Mouse (Mus musculus) MEL (cell line): ENCODE measurements around the gene Glod4. TPM values are rescaled to one million over a fixed set of nuclear protein-coding genes. Genes with fewer than 3 reads are reported as not detected.
A peak's percentile ranks its signal among the peaks of the same experiment; 100 is the strongest.

Experiments used
- DNase-seq: peaks from one replicate; pipeline ENCODE4 v3.0.0; 2011; ENCODE audit warnings: low read depth, low spot score
- H3K27ac ChIP-seq: 2 replicates; pipeline ENCODE4 v1.5.1; 2012; ENCODE audit warnings: low read depth, mild to moderate bottlenecking, control low read depth, low read length, moderate library complexity; ENCODE audit not compliant: control insufficient read depth
- H3K27me3 ChIP-seq, 2 experiments: fragments of 150-350 bp in 1 of 2; sonication (generic) in 1 of 2; 2 replicates each; pipeline ENCODE4 v1.6.1; 2012; ENCODE audit warnings: low read length in 2 of 2, mild to moderate bottlenecking in 2 of 2, improper control_type of control experiment in 1 of 2, moderate library complexity in 1 of 2; ENCODE audit not compliant: insufficient read depth in 2 of 2, control insufficient read depth in 1 of 2
- H3K36me3 ChIP-seq, 2 experiments: 2 replicates each; pipeline ENCODE4 v1.6.1; 2012 to 2014; ENCODE audit warnings: low read length in 2 of 2, improper control_type of control experiment in 1 of 2, inconsistent platforms in 1 of 2, mild to moderate bottlenecking in 1 of 2; ENCODE audit not compliant: insufficient read depth in 2 of 2, control insufficient read depth in 1 of 2
- H3K4me1 ChIP-seq, 2 experiments: fragments of 150-350 bp in 1 of 2; sonication (generic) in 1 of 2; 2 replicates each; pipeline ENCODE4 v1.6.1; 2012; ENCODE audit warnings: low read length in 2 of 2, improper control_type of control experiment in 1 of 2, mild to moderate bottlenecking in 1 of 2; ENCODE audit not compliant: insufficient read depth in 2 of 2, control insufficient read depth in 1 of 2
- H3K4me3 ChIP-seq, 2 experiments: fragments of 150-350 bp in 1 of 2; sonication (generic) in 1 of 2; 2 replicates each; pipeline ENCODE4 v1.5.1; 2012; ENCODE audit warnings: low read depth in 2 of 2, low read length in 2 of 2, mild to moderate bottlenecking in 2 of 2, moderate library complexity in 2 of 2, control low read depth in 1 of 2, improper control_type of control experiment in 1 of 2; ENCODE audit not compliant: control insufficient read depth in 1 of 2, insufficient read depth in 1 of 2
- H3K79me2 ChIP-seq: 2 replicates; pipeline ENCODE4 v1.6.1; 2012; ENCODE audit warnings: mild to moderate bottlenecking, low read length, moderate library complexity; ENCODE audit not compliant: control insufficient read depth, poor library complexity, insufficient read depth
- H3K9ac ChIP-seq: 2 replicates; pipeline ENCODE4 v1.6.1; 2012; ENCODE audit warnings: low read depth, mild to moderate bottlenecking, control low read depth, low read length, moderate library complexity; ENCODE audit not compliant: control insufficient read depth, poor library complexity, severe bottlenecking
- H3K9me3 ChIP-seq: fragments of 150-350 bp; sonication (generic); replicated peaks from 2 replicates; pipeline ENCODE4 v1.6.1; 2012; ENCODE audit warnings: mild to moderate bottlenecking, low read length, improper control_type of control experiment, moderate library complexity; ENCODE audit not compliant: insufficient read depth
- BHLHE40 ChIP-seq: IDR thresholded peaks from 2 replicates; pipeline ENCODE4 v1.6.1; 2012; ENCODE audit warnings: low read depth, mild to moderate bottlenecking, inconsistent platforms, low read length, improper control_type of control experiment, borderline replicate concordance
- CHD1 ChIP-seq: IDR thresholded peaks from 2 replicates; pipeline ENCODE4 v1.6.1; 2012; ENCODE audit warnings: low read depth, mild to moderate bottlenecking, inconsistent platforms, low read length, improper control_type of control experiment
- CHD2 ChIP-seq: IDR thresholded peaks from 2 replicates; pipeline ENCODE4 v1.6.1; 2011; ENCODE audit warnings: low read length, improper control_type of control experiment
- ETS1 ChIP-seq: IDR thresholded peaks from 2 replicates; pipeline ENCODE4 v1.6.1; 2012; ENCODE audit warnings: low read depth, mild to moderate bottlenecking, inconsistent platforms, low read length, improper control_type of control experiment, moderate library complexity
- GABPA ChIP-seq: IDR thresholded peaks from 2 replicates; pipeline ENCODE4 v1.6.1; 2012; ENCODE audit warnings: low read depth, mild to moderate bottlenecking, inconsistent platforms, low read length, improper control_type of control experiment, moderate library complexity
- JUND ChIP-seq: IDR thresholded peaks from 2 replicates; pipeline ENCODE4 v1.6.1; 2011; ENCODE audit warnings: low read depth, mild to moderate bottlenecking, improper control_type of control experiment, low read length
- KAT2A ChIP-seq: conservative IDR thresholded peaks from 2 replicates; pipeline ENCODE4 v1.6.1; 2012; ENCODE audit warnings: low read depth, low read length, improper control_type of control experiment, inconsistent platforms
- MAX ChIP-seq: IDR thresholded peaks from 2 replicates; pipeline ENCODE4 v1.6.1; 2011; ENCODE audit warnings: low read length, improper control_type of control experiment
- MYB ChIP-seq: IDR thresholded peaks from 2 replicates; pipeline ENCODE4 v1.6.1; 2011; ENCODE audit warnings: mild to moderate bottlenecking, low read depth, low read length, improper control_type of control experiment
- NELFE ChIP-seq: IDR thresholded peaks from 2 replicates; pipeline ENCODE4 v1.6.1; 2011; ENCODE audit warnings: low read depth, low read length, improper control_type of control experiment
- NRF1 ChIP-seq: IDR thresholded peaks from 2 replicates; pipeline ENCODE4 v1.6.1; 2014; ENCODE audit warnings: low read depth, mild to moderate bottlenecking, inconsistent platforms, low read length, improper control_type of control experiment, moderate library complexity; ENCODE audit not compliant: poor library complexity, insufficient read depth, severe bottlenecking
- POLR2AphosphoS2 ChIP-seq: IDR thresholded peaks from 2 replicates; pipeline ENCODE4 v1.6.1; 2011; ENCODE audit warnings: low read length, improper control_type of control experiment
- RCOR1 ChIP-seq: IDR thresholded peaks from 2 replicates; pipeline ENCODE4 v1.6.1; 2012; ENCODE audit warnings: low read depth, mild to moderate bottlenecking, inconsistent platforms, low read length, improper control_type of control experiment
- UBTF ChIP-seq: IDR thresholded peaks from 2 replicates; pipeline ENCODE4 v1.6.1; 2012; ENCODE audit warnings: low read depth, mild to moderate bottlenecking, inconsistent platforms, low read length, improper control_type of control experiment, moderate library complexity, borderline replicate concordance; ENCODE audit not compliant: insufficient read depth
- USF2 ChIP-seq, 2 experiments: IDR thresholded peaks; 2 replicates each; pipeline ENCODE4 v1.6.1; 2011 to 2012; ENCODE audit warnings: improper control_type of control experiment in 2 of 2, low read length in 2 of 2, borderline replicate concordance in 1 of 2, inconsistent platforms in 1 of 2, low read depth in 1 of 2, mild to moderate bottlenecking in 1 of 2; ENCODE audit not compliant: insufficient read depth in 1 of 2
- ZC3H11A ChIP-seq: IDR thresholded peaks from 2 replicates; pipeline ENCODE4 v1.6.1; 2012; ENCODE audit warnings: low read depth, mild to moderate bottlenecking, inconsistent platforms, low read length, improper control_type of control experiment
- ZNF384 ChIP-seq: IDR thresholded peaks from 2 replicates; pipeline ENCODE4 v1.6.1; 2012; ENCODE audit warnings: low read depth, mild to moderate bottlenecking, inconsistent platforms, low read length, improper control_type of control experiment
- polyA plus RNA-seq, 2 experiments: library from polyadenylated mRNA; stranded (reverse) in 1 of 2; unstranded in 1 of 2; fragments of >175 nt in 1 of 2; fragments of >200 nt in 1 of 2; gene quantifications; 2 replicates each; pipeline versions ENCODE4 v1.2.1 to v1.2.4; 2012; ENCODE audit warnings: low replicate concordance in 2 of 2, low read depth in 1 of 2; ENCODE audit not compliant: insufficient read length in 2 of 2, insufficient read depth in 1 of 2, missing spikeins in 1 of 2
- total RNA-seq: library from RNA; depleted of rRNA; stranded (reverse); fragments of 300-350 nt; gene quantifications from 2 replicates; pipeline ENCODE4 v1.2.3, GENCODE M21; 2012

Glod4 gene
- total and polyA plus RNA-seq, 3 experiments = 63.9 to 139 TPM; not detected in 1

GRCm38 (mm10) chr11:76135641-76136437 lies 107.7 kb downstream of the Glod4 start:
- Histone ChIP-seq H3K9ac (no peak overlapping the region), H3K36me3 (peaks cover 0 to 4% of the 10 kb centered on the region in 2 experiments; a peak in 2 of 4 replicates), H3K79me2 (no peaks in the 10 kb centered on the region), H3K4me1 (peaks cover 0 to 2% of the 10 kb centered on the region in 2 experiments; a peak in 2 of 4 replicates), H3K9me3 (no peaks in the 10 kb centered on the region), H3K27ac (no peak overlapping the region), H3K4me3 (no peak overlapping the region), H3K27me3 (no peaks in the 10 kb centered on the region)
- no peak for TF ChIP-seq POLR2AphosphoS2
- TF ChIP-seq ZC3H11A = no peak
- TF ChIP-seq MYB = no peak
- no peak for TF ChIP-seq USF2 (IDR thresholded peaks at IDR 0.05; ENCODE audit: borderline replicate concordance in 1 of 2, insufficient read depth in 1 of 2, low read depth in 1 of 2, low read length in 2 of 2)
- no peak for TF ChIP-seq KAT2A
- no peak for TF ChIP-seq UBTF
- TF ChIP-seq JUND = no peak
- TF ChIP-seq ETS1 = no peak
- no peak for TF ChIP-seq NRF1
- TF ChIP-seq NELFE = no peak
- peak; percentile 18 for DNase-seq

GRCm38 (mm10) chr11:76130859-76131258 lies 112.7 kb downstream of the Glod4 start:
- Histone ChIP-seq H3K27me3 (no peaks in the 10 kb centered on the region), H3K4me3 (no peak overlapping the region), H3K9ac (no peak overlapping the region), H3K4me1 (peaks cover 0 to 5% of the 10 kb centered on the region in 2 experiments; a peak in 3 of 4 replicates), H3K9me3 (no peaks in the 10 kb centered on the region), H3K27ac (no peak overlapping the region), H3K79me2 (no peaks in the 10 kb centered on the region), H3K36me3 (peaks cover 0 to 10% of the 10 kb centered on the region in 2 experiments; a peak in 2 of 4 replicates)
- TF ChIP-seq KAT2A (no peak), MAX (no peak), ZNF384 (no peak), RCOR1 (no peak), CHD2 (no peak), CHD1 (no peak), BHLHE40 (no peak), GABPA (no peak)
- DNase-seq = peak; percentile 51
